Mouse (Mus musculus) macrophage (primary cell): ENCODE data around the gene Dok7. TPM values are rescaled to one million over a fixed set of nuclear protein-coding genes. Genes with fewer than 3 reads are reported as not detected.

Experiments used
- H3K27ac ChIP-seq: fragments of 350-480 bp; formaldehyde crosslinking; 2 replicates; pipeline ENCODE4 v1.9.0; 2021
- H3K36me3 ChIP-seq: fragments of 350-480 bp; formaldehyde crosslinking; 2 replicates; pipeline ENCODE4 v1.9.0; 2021; ENCODE audit errors: inconsistent target
- H3K4me3 ChIP-seq: fragments of 350-480 bp; formaldehyde crosslinking; 2 replicates; pipeline ENCODE4 v1.9.0; 2021; ENCODE audit errors: inconsistent target
- H3K79me2 ChIP-seq: fragments of 350-480 bp; formaldehyde crosslinking; 2 replicates; pipeline ENCODE4 v1.9.0; 2021; ENCODE audit errors: inconsistent target
- WGBS: methylation state at CpG from one replicate; pipeline ENCODE4 v1.1.7; 2026; ENCODE audit warnings: inconsistent platforms; ENCODE audit not compliant: missing documents; 5-methylcytosine and 5-hydroxymethylcytosine counted together
- polyA plus RNA-seq: library from polyadenylated mRNA; stranded (reverse); fragments of 250-400 nt; gene quantifications from 3 replicates; pipeline ENCODE4 v1.2.4, GENCODE M21; 2018; ENCODE audit warnings: inconsistent platforms

Gene Dok7
- polyA plus RNA-seq, 1 experiment from 2014 or later, result 0.07 TPM

GRCm38 (mm10) chr5:35037438-35037837 is 19.1 kb upstream of the Dok7 start:
- Histone ChIP-seq H3K27ac (no peak overlapping the region), H3K36me3 (no peaks in the 10 kb centered on the region), H3K79me2 (no peaks in the 10 kb centered on the region), H3K4me3 (no peak overlapping the region)

GRCm38 (mm10) chr5:35041268-35041829 is 15.2 kb upstream of the Dok7 start, which contains the start of gene Hgfac:
Gene Hgfac, plus strand, starts transcription at chr5:35041509.
- WGBS, result 61% methylated on average over 6 of the region's 6 CpGs
- H3K79me2 ChIP-seq, result no peaks in the 10 kb centered on the region
- no peaks in the 10 kb centered on the region for H3K36me3 ChIP-seq
- no peak within 1 kb of the TSS for H3K27ac ChIP-seq
- no peak within 1 kb of the TSS for H3K4me3 ChIP-seq

GRCm38 (mm10) chr5:35042431-35043109 is 14.0 kb upstream of the Dok7 start:
- Histone ChIP-seq H3K27ac (no peak overlapping the region), H3K36me3 (no peaks in the 10 kb centered on the region), H3K79me2 (no peaks in the 10 kb centered on the region), H3K4me3 (no peak overlapping the region)
- 17% methylated on average over 10 of the region's 10 CpGs for WGBS

- Histone ChIP-seq H3K36me3 (no peaks in the 10 kb centered on the region), H3K79me2 (no peaks in the 10 kb centered on the region), H3K27ac (no peak overlapping the region), H3K4me3 (no peak overlapping the region)
- 7% methylated on average over 1 of the region's 1 CpGs for WGBS
Measured at GRCm38 (mm10) chr5:35043110-35043451, 13.5 kb upstream of the Dok7 start.

- H3K79me2 ChIP-seq, result no peaks in the 10 kb centered on the region
- WGBS, result 53% methylated on average over 5 of the region's 5 CpGs
- no peaks in the 10 kb centered on the region for H3K36me3 ChIP-seq
- no peak overlapping the region for H3K27ac ChIP-seq
- H3K4me3 ChIP-seq, result no peak overlapping the region
Measured at GRCm38 (mm10) chr5:35050541-35050940, 6.0 kb upstream of the Dok7 start.

GRCm38 (mm10) chr5:35054628-35055027 is 1.9 kb upstream of the Dok7 start:
- Histone ChIP-seq H3K79me2 (no peaks in the 10 kb centered on the region), H3K36me3 (no peaks in the 10 kb centered on the region), H3K4me3 (no peak overlapping the region), H3K27ac (no peak overlapping the region)
- WGBS, result 82% methylated on average over 3 of the region's 3 CpGs

GRCm38 (mm10) chr5:35055076-35055475 is 1.5 kb upstream of the Dok7 start:
- WGBS, result 88% methylated on average over 11 of the region's 12 CpGs
- no peak overlapping the region for H3K27ac ChIP-seq
- no peak overlapping the region for H3K4me3 ChIP-seq
- no peaks in the 10 kb centered on the region for H3K36me3 ChIP-seq
- no peaks in the 10 kb centered on the region for H3K79me2 ChIP-seq

- Histone ChIP-seq H3K79me2 (no peaks in the 10 kb centered on the region), H3K4me3 (no peak overlapping the region)
Measured at GRCm38 (mm10) chr5:35057582-35057981, 1.0 kb downstream of the Dok7 start.

GRCm38 (mm10) chr5:35058216-35058615 is 1.6 kb downstream of the Dok7 start:
- Histone ChIP-seq H3K27ac (no peak overlapping the region), H3K4me3 (no peak overlapping the region)
- 55% methylated on average over 1 of the region's 1 CpGs for WGBS

More at GRCm38 (mm10) chr5:35057582-35057981, 1.0 kb downstream of the Dok7 start:
- WGBS, result 24% methylated on average over 4 of the region's 4 CpGs
- Histone ChIP-seq H3K27ac (no peak overlapping the region), H3K36me3 (no peaks in the 10 kb centered on the region)

GRCm38 (mm10) chr5:35060098-35060497 is 3.5 kb downstream of the Dok7 start:
- H3K27ac ChIP-seq, result no peak overlapping the region
- no peaks in the 10 kb centered on the region for H3K36me3 ChIP-seq
- no peaks in the 10 kb centered on the region for H3K79me2 ChIP-seq
- H3K4me3 ChIP-seq, result no peak overlapping the region
- 36% methylated on average over 3 of the region's 3 CpGs for WGBS

More at GRCm38 (mm10) chr5:35058216-35058615, 1.6 kb downstream of the Dok7 start:
- Histone ChIP-seq H3K36me3 (no peaks in the 10 kb centered on the region), H3K79me2 (no peaks in the 10 kb centered on the region)

- H3K79me2 ChIP-seq, result no peaks in the 10 kb centered on the region
- no peak overlapping the region for H3K4me3 ChIP-seq
- H3K36me3 ChIP-seq, result no peaks in the 10 kb centered on the region
- H3K27ac ChIP-seq, result no peak overlapping the region
- 88% methylated on average over 2 of the region's 2 CpGs for WGBS
Measured at GRCm38 (mm10) chr5:35069841-35070240, 13.3 kb downstream of the Dok7 start.

- Histone ChIP-seq H3K36me3 (no peaks in the 10 kb centered on the region), H3K27ac (no peak overlapping the region), H3K79me2 (no peaks in the 10 kb centered on the region), H3K4me3 (no peak overlapping the region)
- 89% methylated on average over 8 of the region's 8 CpGs for WGBS
Measured at GRCm38 (mm10) chr5:35070314-35070713, 13.7 kb downstream of the Dok7 start.

GRCm38 (mm10) chr5:35070953-35071352 is 14.4 kb downstream of the Dok7 start:
- Histone ChIP-seq H3K79me2 (no peaks in the 10 kb centered on the region), H3K27ac (no peak overlapping the region)
- 60% methylated on average over 7 of the region's 7 CpGs for WGBS

GRCm38 (mm10) chr5:35071855-35072254 is 15.3 kb downstream of the Dok7 start:
- Histone ChIP-seq H3K79me2 (no peaks in the 10 kb centered on the region), H3K27ac (no peak overlapping the region), H3K4me3 (no peak overlapping the region), H3K36me3 (no peaks in the 10 kb centered on the region)
- WGBS, result 93% methylated on average over 6 of the region's 6 CpGs

More at GRCm38 (mm10) chr5:35070953-35071352, 14.4 kb downstream of the Dok7 start:
- no peaks in the 10 kb centered on the region for H3K36me3 ChIP-seq
- H3K4me3 ChIP-seq, result no peak overlapping the region

- Histone ChIP-seq H3K36me3 (no peaks in the 10 kb centered on the region), H3K79me2 (no peaks in the 10 kb centered on the region), H3K27ac (no peak overlapping the region), H3K4me3 (no peak overlapping the region)
- WGBS, result 89% methylated on average over 11 of the region's 11 CpGs
Measured at GRCm38 (mm10) chr5:35073235-35073634, 16.7 kb downstream of the Dok7 start.
